Mouse (Mus musculus): ENCODE measurements around the gene Togaram2.
"Not testable (repeated sequence)": the region's sequence is repeated elsewhere in the genome, so short reads cannot be mapped to it uniquely, and the experiment has no call there.

Togaram2 gene

GRCm38 (mm10) chr17:71736442-71736841 is 63.4 kb downstream of the Togaram2 start:
- DNase-seq (ENCODE audit: low spot score) = no peak

- DNase-seq (ENCODE audit: low spot score) = no peak
These were observed 69.1 kb downstream of the Togaram2 start for GRCm38 (mm10) chr17:71742156-71742555.

GRCm38 (mm10) chr17:71742935-71743334 is 69.9 kb downstream of the Togaram2 start:
- peak; percentile 15 for DNase-seq (ENCODE audit: low spot score)

GRCm38 (mm10) chr17:71746114-71746513 is 73.1 kb downstream of the Togaram2 start:
- no peak for DNase-seq (ENCODE audit: low spot score)

GRCm38 (mm10) chr17:71747561-71747960 is 74.5 kb downstream of the Togaram2 start:
- no peak for DNase-seq (ENCODE audit: low spot score)

- no peak for DNase-seq (ENCODE audit: low spot score)
These were observed 76.6 kb downstream of the Togaram2 start for GRCm38 (mm10) chr17:71749616-71750168.

GRCm38 (mm10) chr17:71752831-71753230 is 79.8 kb downstream of the Togaram2 start, which contains the start of gene Pcare:
TSS of gene Pcare (minus strand) at chr17:71752894.
- no peak for DNase-seq (ENCODE audit: low spot score)

- no peak for DNase-seq (ENCODE audit: low spot score)
These were observed 87.5 kb downstream of the Togaram2 start for GRCm38 (mm10) chr17:71760536-71760935.

GRCm38 (mm10) chr17:71768173-71768572 is 95.1 kb downstream of the Togaram2 start, which contains the start of gene Clip4:
TSS of gene Clip4 (plus strand) at chr17:71768473.
- not testable (repeated sequence) for DNase-seq (ENCODE audit: low spot score)

GRCm38 (mm10) chr17:71769564-71769963 is 96.5 kb downstream of the Togaram2 start:
- DNase-seq (ENCODE audit: low spot score) = no peak

- DNase-seq (ENCODE audit: low spot score) = no peak
These were observed 97.6 kb downstream of the Togaram2 start for GRCm38 (mm10) chr17:71770696-71771095.

GRCm38 (mm10) chr17:71774173-71774572 is 101.1 kb downstream of the Togaram2 start:
- no peak for DNase-seq (ENCODE audit: low spot score)

GRCm38 (mm10) chr17:71775279-71775678 is 102.2 kb downstream of the Togaram2 start:
- DNase-seq (ENCODE audit: low spot score) = no peak

- no peak for DNase-seq (ENCODE audit: low spot score)
These were observed 105.6 kb downstream of the Togaram2 start for GRCm38 (mm10) chr17:71778696-71779095.
